Mouse (Mus musculus) limb, embryonic 14.5 days (tissue): ENCODE measurements around the gene Zic2. TPM values are rescaled to one million over a fixed set of nuclear protein-coding genes. Genes with fewer than 3 reads are reported as not detected.

Experiments
- ATAC-seq: fragments of 200-750 bp; cut with Nextera tagmentation; 2 replicates; pipeline ENCODE4 v1.8.0; 2017; ENCODE audit warnings: low read depth, moderate number of reproducible peaks, moderate TSS enrichment; ENCODE audit not compliant: low FRiP score
- DNase-seq: peaks from one replicate; pipeline ENCODE4 v3.0.0-alpha.2; 2015; ENCODE audit warnings: low spot score
- H3K27ac ChIP-seq: fragments of 300-500 bp; sonication (generic); replicated peaks from 2 replicates; pipeline ENCODE4 v1.5.1; 2014; ENCODE audit warnings: low read depth, mild to moderate bottlenecking, low read length, moderate library complexity, mixed read lengths
- H3K27me3 ChIP-seq: fragments of 300-500 bp; sonication (generic); 2 replicates; pipeline ENCODE4 v1.6.1; 2014; ENCODE audit warnings: low read length, mixed read lengths; ENCODE audit not compliant: control insufficient read depth, insufficient read depth
- H3K36me3 ChIP-seq: fragments of 300-500 bp; sonication (generic); 2 replicates; pipeline ENCODE4 v1.6.1; 2014; ENCODE audit warnings: mild to moderate bottlenecking, low read length, moderate library complexity, mixed read lengths; ENCODE audit not compliant: control insufficient read depth, insufficient read depth
- H3K4me1 ChIP-seq: fragments of 300-500 bp; sonication (generic); 2 replicates; pipeline ENCODE4 v1.6.1; 2014; ENCODE audit warnings: antibody characterized with exemption, low read length, mixed read lengths; ENCODE audit not compliant: control insufficient read depth, insufficient read depth
- H3K4me2 ChIP-seq: fragments of 300-500 bp; sonication (generic); replicated peaks from 2 replicates; pipeline ENCODE4 v1.6.1; 2014; ENCODE audit warnings: low read depth, mild to moderate bottlenecking, low read length, moderate library complexity; ENCODE audit not compliant: severe bottlenecking
- H3K4me3 ChIP-seq: fragments of 300-500 bp; sonication (generic); replicated peaks from 2 replicates; pipeline ENCODE4 v1.5.1; 2014; ENCODE audit warnings: low read length
- H3K9ac ChIP-seq: fragments of 300-500 bp; sonication (generic); 2 replicates; pipeline ENCODE4 v1.6.1; 2014; ENCODE audit warnings: mild to moderate bottlenecking, low read depth, low read length, moderate library complexity; ENCODE audit not compliant: severe bottlenecking
- H3K9me3 ChIP-seq: fragments of 300-500 bp; sonication (generic); 2 replicates; pipeline ENCODE4 v1.6.1; 2016; ENCODE audit warnings: low read length; ENCODE audit not compliant: control insufficient read depth
- POLR2A ChIP-seq: fragments of 200-500 bp; IDR thresholded peaks from 2 replicates; pipeline ENCODE4 v1.8.0; 2012; ENCODE audit warnings: inconsistent platforms, mild to moderate bottlenecking, moderate library complexity, borderline replicate concordance; ENCODE audit not compliant: insufficient read depth, insufficient read length; ENCODE audit errors: extremely low read depth
- WGBS: fragments of 180-500 bp; shearing (Covaris S2); extraction: QIAGEN DNeasy Blood & Tissue Kit; methylation state at CpG from one replicate; pipeline ENCODE4 v1.1.7; 2014; 5-methylcytosine and 5-hydroxymethylcytosine counted together
- polyA plus RNA-seq, 2 experiments: library from polyadenylated mRNA; depleted of rRNA in 1 of 2; stranded (reverse) in 1 of 2; unstranded in 1 of 2; fragments of >200 nt; fragmentation: Nextera tagmentation in 1 of 2; extraction: Ambion mirVana in 1 of 2; gene quantifications; 2 replicates each; pipeline versions ENCODE4 v1.2.1 to v1.2.3; 2012 to 2014

Zic2 gene
- polyA plus RNA-seq, 2 experiments: 0.80 to 4.0 TPM

DNA sequence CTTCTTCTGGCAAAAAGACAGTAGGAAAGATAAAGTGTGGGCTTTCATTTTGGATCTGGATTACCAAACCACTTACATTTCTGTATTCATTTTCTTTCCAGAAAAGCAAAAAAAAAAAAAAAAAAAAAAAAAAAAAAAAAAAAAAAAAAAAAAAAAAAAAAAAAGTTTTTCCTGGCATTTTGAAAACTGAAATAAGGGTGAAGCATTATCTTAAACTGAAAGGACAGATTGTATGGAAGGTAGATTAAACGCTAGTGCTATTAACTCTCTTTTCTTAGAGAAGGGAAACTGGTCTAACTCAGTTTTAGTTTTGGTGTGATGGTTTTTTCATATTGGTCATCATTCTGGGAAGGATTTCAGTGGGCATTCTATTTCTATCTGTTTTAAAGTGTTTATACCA is 16.8 kb downstream of the Zic2 start:
- Histone ChIP-seq H3K4me1 (peaks cover 6% of the 10 kb centered on the region; the same call in 1 of the 2 replicates), H3K27ac (no peak overlapping the region), H3K27me3 (peaks cover 44% of the 10 kb centered on the region), H3K4me3 (no peak overlapping the region), H3K9me3 (no peaks in the 10 kb centered on the region), H3K4me2 (no peak overlapping the region), H3K9ac (no peak overlapping the region), H3K36me3 (no peaks in the 10 kb centered on the region)
- ATAC-seq: no peak
- no peak for DNase-seq
- TF ChIP-seq POLR2A: no peak
- 71% methylated on average over 1 of the region's 1 CpGs for WGBS

- H3K36me3 ChIP-seq: no peaks in the 10 kb centered on the region
- no peak overlapping the region for H3K4me3 ChIP-seq
- WGBS: 8% methylated on average over 2 of the region's 2 CpGs
- no peak overlapping the region for H3K4me2 ChIP-seq
- no peak for DNase-seq
- H3K27ac ChIP-seq: no peak overlapping the region
- ATAC-seq: no peak
- no peaks in the 10 kb centered on the region for H3K27me3 ChIP-seq
- TF ChIP-seq POLR2A: no peak
- H3K9me3 ChIP-seq: no peaks in the 10 kb centered on the region
- H3K9ac ChIP-seq: no peak overlapping the region
- no peaks in the 10 kb centered on the region for H3K4me1 ChIP-seq
Observed at GRCm38 (mm10) chr14:122509058-122509457, 33.8 kb downstream of the Zic2 start.

DNA sequence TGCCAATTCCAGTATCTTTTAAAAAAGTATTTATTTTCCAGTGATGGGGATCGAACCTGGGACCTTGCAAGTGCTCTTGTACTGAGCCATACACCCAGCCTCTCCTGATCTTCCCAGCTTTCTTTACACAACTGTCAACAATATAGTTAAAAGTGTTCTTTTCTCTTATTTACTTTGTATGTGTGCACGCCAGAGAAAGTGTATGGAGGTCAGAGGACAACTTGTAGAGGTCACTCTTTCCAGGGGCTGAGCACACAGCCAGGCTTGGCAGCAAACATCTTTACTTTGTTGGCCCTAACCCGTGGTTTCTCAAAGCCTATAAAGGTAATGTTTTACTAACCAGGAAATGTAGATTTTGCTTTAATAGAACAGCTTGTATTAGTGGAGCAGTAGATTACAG is 36.3 kb downstream of the Zic2 start:
- no peaks in the 10 kb centered on the region for H3K4me1 ChIP-seq
- H3K4me3 ChIP-seq: no peak overlapping the region
- H3K9me3 ChIP-seq: no peaks in the 10 kb centered on the region
- H3K27me3 ChIP-seq: no peaks in the 10 kb centered on the region
- H3K9ac ChIP-seq: no peak overlapping the region
- H3K4me2 ChIP-seq: no peak overlapping the region
- no peak for DNase-seq
- no peaks in the 10 kb centered on the region for H3K36me3 ChIP-seq
- H3K27ac ChIP-seq: no peak overlapping the region
- no peak for TF ChIP-seq POLR2A
- WGBS: 62% methylated on average over 3 of the region's 3 CpGs
- no peak for ATAC-seq

DNA sequence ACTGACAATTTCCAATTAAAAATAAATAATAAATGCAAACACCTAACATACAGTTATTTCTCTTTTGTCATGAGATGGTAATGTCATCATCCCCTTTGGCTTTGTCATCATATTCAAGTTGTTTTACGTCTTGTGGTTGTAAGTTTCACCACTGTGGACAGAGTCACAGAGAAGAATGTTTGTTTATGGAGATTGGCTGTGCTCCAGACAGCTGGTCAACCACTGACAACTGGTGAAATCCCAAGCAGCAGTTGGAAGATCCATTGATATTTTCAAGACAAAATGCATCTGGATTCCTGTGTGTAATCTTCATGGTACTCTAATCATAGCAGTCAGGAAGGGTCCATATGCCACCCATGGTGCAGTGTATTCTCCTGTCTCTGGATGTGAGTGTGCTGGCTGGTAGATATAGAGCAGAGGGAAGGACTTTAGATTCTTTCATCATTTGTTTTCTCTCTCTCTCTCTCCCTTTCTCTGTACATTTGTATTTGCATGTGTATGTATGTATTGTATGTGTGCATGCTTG is 38.3 kb downstream of the Zic2 start:
- no peak for TF ChIP-seq POLR2A
- no peak for DNase-seq
- Histone ChIP-seq H3K27ac (no peak overlapping the region), H3K4me1 (no peaks in the 10 kb centered on the region), H3K27me3 (no peaks in the 10 kb centered on the region), H3K9me3 (no peaks in the 10 kb centered on the region), H3K4me3 (no peak overlapping the region), H3K9ac (no peak overlapping the region), H3K36me3 (no peaks in the 10 kb centered on the region), H3K4me2 (no peak overlapping the region)
- 51% methylated on average over 1 of the region's 1 CpGs for WGBS
- no peak for ATAC-seq

DNA sequence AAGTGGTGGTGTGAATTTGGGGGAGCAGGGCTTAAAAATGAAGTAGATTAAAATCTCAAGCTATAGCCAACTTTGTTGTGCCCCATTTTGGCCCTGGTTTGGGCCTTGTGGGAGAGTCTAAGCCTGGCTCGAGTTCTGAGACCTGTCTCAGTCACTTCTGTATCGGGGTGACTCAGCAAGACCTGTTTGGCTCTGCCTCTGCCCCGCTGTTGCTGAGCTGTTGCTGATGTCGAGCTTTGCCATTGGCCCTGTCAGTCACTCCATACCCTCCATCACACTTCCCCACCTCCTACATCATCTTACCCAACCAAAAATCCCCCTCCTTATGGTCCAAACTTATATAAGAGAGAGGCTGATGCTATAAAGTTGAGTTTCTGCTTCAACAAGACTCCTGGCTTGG is 53.2 kb downstream of the Zic2 start:
- no peaks in the 10 kb centered on the region for H3K9me3 ChIP-seq
- H3K4me3 ChIP-seq: no peak overlapping the region
- TF ChIP-seq POLR2A: no peak
- no peaks in the 10 kb centered on the region for H3K36me3 ChIP-seq
- H3K9ac ChIP-seq: no peak overlapping the region
- no peak overlapping the region for H3K27ac ChIP-seq
- no peaks in the 10 kb centered on the region for H3K4me1 ChIP-seq
- ATAC-seq: no peak
- no peaks in the 10 kb centered on the region for H3K27me3 ChIP-seq
- WGBS: 77% methylated on average over 4 of the region's 4 CpGs
- H3K4me2 ChIP-seq: no peak overlapping the region
- no peak for DNase-seq

Other genes starting within 250 kb of the Zic2 start
- gene Gm5089, start 24.3 kb upstream of the Zic2 start, polyA plus RNA-seq (2012; rRNA removed): not detected in 2 replicates
- 0.25 TPM in 1 of 2 replicates, not detected in the other for gene Gm5089, start 24.3 kb upstream of the Zic2 start, polyA plus RNA-seq (2014; fragmentation: Nextera tagmentation; extraction: Ambion mirVana)
- gene Zic5, start 9.8 kb upstream of the Zic2 start, polyA plus RNA-seq (2012; rRNA removed): 0.47 and 1.3 TPM in 2 replicates
- 0.76 and 0.94 TPM in 2 replicates for gene Zic5, start 9.8 kb upstream of the Zic2 start, polyA plus RNA-seq (2014; fragmentation: Nextera tagmentation; extraction: Ambion mirVana)
- not detected in 2 replicates for gene Gm10837, start 15.2 kb downstream of the Zic2 start, polyA plus RNA-seq (2012; rRNA removed)
- gene Gm10837, start 15.2 kb downstream of the Zic2 start, polyA plus RNA-seq (2014; fragmentation: Nextera tagmentation; extraction: Ambion mirVana): 0.12 TPM in 1 of 2 replicates, not detected in the other
- 11.4 and 15.7 TPM in 2 replicates for gene Pcca, start 58.9 kb downstream of the Zic2 start, polyA plus RNA-seq (2012; rRNA removed)
- 17.3 and 18.1 TPM in 2 replicates for gene Pcca, start 58.9 kb downstream of the Zic2 start, polyA plus RNA-seq (2014; fragmentation: Nextera tagmentation; extraction: Ambion mirVana)